Mouse (Mus musculus) CH12.LX (cell line): ENCODE results near the gene Shtn1.

Experiments used
- CHD2 ChIP-seq: IDR thresholded peaks from 2 replicates; pipeline ENCODE4 v1.6.1; 2011; ENCODE audit warnings: low read length, improper control_type of control experiment
- CTCF ChIP-seq, 2 experiments: IDR thresholded peaks in 1 of 2; conservative IDR thresholded peaks in 1 of 2; 2 replicates each; pipeline ENCODE4 v1.5.1; 2011 to 2012; ENCODE audit warnings: low read depth in 2 of 2, low read length in 2 of 2, improper control_type of control experiment in 1 of 2, inconsistent platforms in 1 of 2, mild to moderate bottlenecking in 1 of 2, moderate library complexity in 1 of 2
- EP300 ChIP-seq: IDR thresholded peaks from 2 replicates; pipeline ENCODE4 v1.6.1; 2011; ENCODE audit warnings: low read length, improper control_type of control experiment
- JUN ChIP-seq: IDR thresholded peaks from 2 replicates; pipeline ENCODE4 v1.6.1; 2011; ENCODE audit warnings: low read depth, mild to moderate bottlenecking, low read length, improper control_type of control experiment, moderate library complexity; ENCODE audit not compliant: insufficient read depth
- MAX ChIP-seq: IDR thresholded peaks from 2 replicates; pipeline ENCODE4 v1.6.1; 2011; ENCODE audit warnings: low read length, improper control_type of control experiment
- MXI1 ChIP-seq: IDR thresholded peaks from 2 replicates; pipeline ENCODE4 v1.6.1; 2011; ENCODE audit warnings: mild to moderate bottlenecking, low read depth, low read length, improper control_type of control experiment
- POLR2A ChIP-seq: IDR thresholded peaks from 2 replicates; pipeline ENCODE4 v1.6.1; 2011; ENCODE audit warnings: low read depth, mild to moderate bottlenecking, improper control_type of control experiment, low read length
- SIN3A ChIP-seq: IDR thresholded peaks from 2 replicates; pipeline ENCODE4 v1.6.1; 2012; ENCODE audit warnings: low read length, improper control_type of control experiment, inconsistent platforms
- USF1 ChIP-seq: IDR thresholded peaks from 2 replicates; pipeline ENCODE4 v1.6.1; 2014; ENCODE audit warnings: low read depth, mild to moderate bottlenecking, inconsistent platforms, low read length, improper control_type of control experiment
- ZKSCAN1 ChIP-seq: IDR thresholded peaks from 2 replicates; pipeline ENCODE4 v1.6.1; 2012; ENCODE audit warnings: low read depth, inconsistent platforms, low read length, improper control_type of control experiment, borderline replicate concordance

GRCm38 (mm10) chr19:59057366-59057765 lies 18.5 kb downstream of the Shtn1 start:
- TF ChIP-seq POLR2A (no peak), EP300 (no peak), MXI1 (no peak), CTCF (conservative IDR thresholded peaks at IDR 0.05 in 1 of 2, IDR thresholded peaks at IDR 0.05 in 1 of 2; ENCODE audit: low read depth in 2 of 2, low read length in 2 of 2) (no peak), USF1 (no peak), CHD2 (no peak), JUN (no peak), ZKSCAN1 (no peak), SIN3A (no peak), MAX (no peak)
